Mouse (Mus musculus): ENCODE data around the gene Plekhh3. TPM values are rescaled to one million over a fixed set of nuclear protein-coding genes. Genes with fewer than 3 reads are reported as not detected.

Plekhh3 gene
- polyA plus RNA-seq, 1 experiment from 2014 or later = 12.8 TPM

GRCm38 (mm10) chr11:101190913-101191907 lies 20.1 kb upstream of the Plekhh3 start:
- Histone ChIP-seq H3K9ac (ENCODE audit: low read length) (no peak overlapping the region), H3K4me1 (ENCODE audit: control insufficient read depth in 2 of 2, insufficient read depth in 2 of 2, low read length in 2 of 2) (peaks cover 30 to 48% of the 10 kb centered on the region in 2 experiments), H3K36me3 (ENCODE audit: control insufficient read depth, insufficient read depth, low read length) (peaks cover 19% of the 10 kb centered on the region), H3K27me3 (ENCODE audit: control insufficient read depth, insufficient read depth, low read length) (no peaks in the 10 kb centered on the region), H3K4me3 (ENCODE audit: control insufficient read depth in 1 of 2, insufficient read depth in 1 of 2, low read depth in 1 of 2, low read length in 2 of 2) (no peak overlapping the region), H3K27ac (replicated peaks in 1 of 2; ENCODE audit: control insufficient read depth in 1 of 2, insufficient read depth in 1 of 2, low read depth in 2 of 2, low read length in 2 of 2) (peak overlapping the region in 1 of 2 experiments; percentile 45; a peak in 1 of 4 replicates), H3K4me2 (ENCODE audit: low read length) (no peak overlapping the region), H3K9me3 (ENCODE audit: control insufficient read depth, low read length) (no peaks in the 10 kb centered on the region)
- 38% methylated on average over 17 of the region's 17 CpGs for WGBS
- no peak for ATAC-seq (ENCODE audit: insufficient number of reproducible peaks, insufficient read depth, low FRiP score, low read depth)

DNA sequence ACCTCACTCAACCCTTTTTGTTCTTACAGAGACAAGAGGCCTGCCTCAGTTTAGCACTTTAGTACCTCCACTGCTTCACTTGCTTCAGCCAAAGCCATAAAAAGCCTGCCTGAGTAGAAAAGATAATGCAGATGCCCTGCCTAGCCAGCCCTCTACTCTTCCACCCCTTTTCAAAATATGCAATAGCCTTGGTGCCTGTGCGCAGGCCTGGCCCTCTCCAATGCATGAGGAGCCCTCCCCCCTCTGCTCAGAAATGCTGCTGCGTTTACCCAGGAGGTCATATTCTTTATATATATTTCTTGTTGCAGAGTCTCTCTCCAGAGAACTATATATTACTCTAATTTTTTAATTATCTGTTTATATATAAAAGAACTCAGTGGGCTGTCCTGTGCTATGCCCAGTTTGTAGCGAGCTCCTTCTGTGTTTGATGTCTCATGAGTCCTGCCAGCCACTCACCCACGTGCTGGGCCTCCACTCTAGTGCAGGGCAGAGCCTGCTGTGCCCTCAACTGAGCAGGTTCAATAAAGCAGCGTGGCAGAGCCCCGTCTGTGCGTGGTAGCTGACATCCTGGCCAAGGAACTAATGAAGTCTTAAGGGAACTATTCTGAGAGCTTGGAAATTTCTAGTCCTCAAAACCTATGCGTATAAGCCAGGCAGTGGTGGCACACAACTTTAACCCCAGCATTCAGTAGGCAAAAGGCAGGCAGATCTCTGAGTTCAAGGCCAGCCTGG lies 19.2 kb upstream of the Plekhh3 start:
- H3K27me3 ChIP-seq (ENCODE audit: control insufficient read depth, insufficient read depth, low read length) = no peaks in the 10 kb centered on the region
- peak overlapping the region; percentile 45 to 66 for H3K27ac ChIP-seq (replicated peaks in 1 of 2; ENCODE audit: control insufficient read depth in 1 of 2, insufficient read depth in 1 of 2, low read depth in 2 of 2, low read length in 2 of 2)
- 51% methylated on average over 8 of the region's 8 CpGs for WGBS
- no peak overlapping the region for H3K4me2 ChIP-seq (ENCODE audit: low read length)
- no peaks in the 10 kb centered on the region for H3K9me3 ChIP-seq (ENCODE audit: control insufficient read depth, low read length)
- no peak for ATAC-seq (ENCODE audit: insufficient number of reproducible peaks, insufficient read depth, low FRiP score, low read depth)
- peak overlapping the region; percentile 2; the same call in 1 of the 2 replicates for H3K9ac ChIP-seq (ENCODE audit: low read length)
- H3K4me1 ChIP-seq (ENCODE audit: control insufficient read depth in 2 of 2, insufficient read depth in 2 of 2, low read length in 2 of 2) = peaks cover 30 to 48% of the 10 kb centered on the region in 2 experiments
- H3K36me3 ChIP-seq (ENCODE audit: control insufficient read depth, insufficient read depth, low read length) = peaks cover 14% of the 10 kb centered on the region
- H3K4me3 ChIP-seq (ENCODE audit: control insufficient read depth in 1 of 2, insufficient read depth in 1 of 2, low read depth in 1 of 2, low read length in 2 of 2) = no peak overlapping the region

GRCm38 (mm10) chr11:101189495-101190180 lies 18.5 kb upstream of the Plekhh3 start:
- Histone ChIP-seq H3K27me3 (ENCODE audit: control insufficient read depth, insufficient read depth, low read length) (no peaks in the 10 kb centered on the region), H3K9me3 (ENCODE audit: control insufficient read depth, low read length) (no peaks in the 10 kb centered on the region), H3K4me2 (ENCODE audit: low read length) (no peak overlapping the region), H3K36me3 (ENCODE audit: control insufficient read depth, insufficient read depth, low read length) (peaks cover 10% of the 10 kb centered on the region), H3K4me3 (ENCODE audit: control insufficient read depth in 1 of 2, insufficient read depth in 1 of 2, low read depth in 1 of 2, low read length in 2 of 2) (no peak overlapping the region), H3K4me1 (ENCODE audit: control insufficient read depth in 2 of 2, insufficient read depth in 2 of 2, low read length in 2 of 2) (peaks cover 30 to 43% of the 10 kb centered on the region in 2 experiments), H3K9ac (ENCODE audit: low read length) (peak overlapping the region; percentile 2; the same call in 1 of the 2 replicates), H3K27ac (replicated peaks in 1 of 2; ENCODE audit: control insufficient read depth in 1 of 2, insufficient read depth in 1 of 2, low read depth in 2 of 2, low read length in 2 of 2) (peak overlapping the region; percentile 45 to 66)
- peak; percentile 65 for ATAC-seq (ENCODE audit: insufficient number of reproducible peaks, insufficient read depth, low FRiP score, low read depth)
- 13% methylated on average over 6 of the region's 6 CpGs for WGBS

GRCm38 (mm10) chr11:101188166-101188805 lies 17.1 kb upstream of the Plekhh3 start:
- H3K4me3 ChIP-seq (ENCODE audit: control insufficient read depth in 1 of 2, insufficient read depth in 1 of 2, low read depth in 1 of 2, low read length in 2 of 2) = no peak overlapping the region
- WGBS = 82% methylated on average over 11 of the region's 11 CpGs
- H3K27me3 ChIP-seq (ENCODE audit: control insufficient read depth, insufficient read depth, low read length) = no peaks in the 10 kb centered on the region
- peaks cover 22 to 31% of the 10 kb centered on the region in 2 experiments for H3K4me1 ChIP-seq (ENCODE audit: control insufficient read depth in 2 of 2, insufficient read depth in 2 of 2, low read length in 2 of 2)
- peaks cover 10% of the 10 kb centered on the region for H3K36me3 ChIP-seq (ENCODE audit: control insufficient read depth, insufficient read depth, low read length)
- no peak for ATAC-seq (ENCODE audit: insufficient number of reproducible peaks, insufficient read depth, low FRiP score, low read depth)
- H3K9ac ChIP-seq (ENCODE audit: low read length) = no peak overlapping the region
- H3K4me2 ChIP-seq (ENCODE audit: low read length) = no peak overlapping the region
- H3K9me3 ChIP-seq (ENCODE audit: control insufficient read depth, low read length) = no peaks in the 10 kb centered on the region
- 0 out of 4 replicates have a peak overlapping the region, but pooled peaks of 1 of the 2 experiments have one; percentile 45 for H3K27ac ChIP-seq (replicated peaks in 1 of 2; ENCODE audit: control insufficient read depth in 1 of 2, insufficient read depth in 1 of 2, low read depth in 2 of 2, low read length in 2 of 2)

DNA sequence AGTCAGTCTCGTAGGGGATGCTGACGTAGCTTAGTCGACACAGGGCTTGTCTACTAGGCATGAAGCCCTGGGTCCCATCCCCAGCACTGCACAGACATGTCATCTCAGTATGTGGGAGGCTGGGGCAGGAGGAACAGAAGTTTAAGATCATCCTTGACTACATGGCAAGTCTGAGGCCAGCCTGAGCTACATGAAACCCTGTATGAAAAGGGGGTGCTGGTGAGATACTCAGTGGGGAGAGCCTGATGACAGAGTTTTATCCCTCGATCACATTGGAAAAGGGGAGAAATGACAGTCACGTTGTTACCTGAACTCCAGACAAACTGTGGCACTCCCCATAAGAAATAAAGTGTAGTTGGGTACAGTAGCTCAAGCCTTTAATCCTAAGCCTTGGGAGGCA lies 16.4 kb upstream of the Plekhh3 start:
- peaks cover 6% of the 10 kb centered on the region for H3K36me3 ChIP-seq (ENCODE audit: control insufficient read depth, insufficient read depth, low read length)
- no peak overlapping the region for H3K4me2 ChIP-seq (ENCODE audit: low read length)
- H3K4me3 ChIP-seq (ENCODE audit: control insufficient read depth in 1 of 2, insufficient read depth in 1 of 2, low read depth in 1 of 2, low read length in 2 of 2) = no peak overlapping the region
- 84% methylated on average over 5 of the region's 5 CpGs for WGBS
- no peaks in the 10 kb centered on the region for H3K9me3 ChIP-seq (ENCODE audit: control insufficient read depth, low read length)
- no peak overlapping the region for H3K27ac ChIP-seq (replicated peaks in 1 of 2; ENCODE audit: control insufficient read depth in 1 of 2, insufficient read depth in 1 of 2, low read depth in 2 of 2, low read length in 2 of 2)
- no peak overlapping the region for H3K9ac ChIP-seq (ENCODE audit: low read length)
- no peaks in the 10 kb centered on the region for H3K27me3 ChIP-seq (ENCODE audit: control insufficient read depth, insufficient read depth, low read length)
- no peak for ATAC-seq (ENCODE audit: insufficient number of reproducible peaks, insufficient read depth, low FRiP score, low read depth)
- H3K4me1 ChIP-seq (ENCODE audit: control insufficient read depth in 2 of 2, insufficient read depth in 2 of 2, low read length in 2 of 2) = peaks cover 19 to 31% of the 10 kb centered on the region in 2 experiments

DNA sequence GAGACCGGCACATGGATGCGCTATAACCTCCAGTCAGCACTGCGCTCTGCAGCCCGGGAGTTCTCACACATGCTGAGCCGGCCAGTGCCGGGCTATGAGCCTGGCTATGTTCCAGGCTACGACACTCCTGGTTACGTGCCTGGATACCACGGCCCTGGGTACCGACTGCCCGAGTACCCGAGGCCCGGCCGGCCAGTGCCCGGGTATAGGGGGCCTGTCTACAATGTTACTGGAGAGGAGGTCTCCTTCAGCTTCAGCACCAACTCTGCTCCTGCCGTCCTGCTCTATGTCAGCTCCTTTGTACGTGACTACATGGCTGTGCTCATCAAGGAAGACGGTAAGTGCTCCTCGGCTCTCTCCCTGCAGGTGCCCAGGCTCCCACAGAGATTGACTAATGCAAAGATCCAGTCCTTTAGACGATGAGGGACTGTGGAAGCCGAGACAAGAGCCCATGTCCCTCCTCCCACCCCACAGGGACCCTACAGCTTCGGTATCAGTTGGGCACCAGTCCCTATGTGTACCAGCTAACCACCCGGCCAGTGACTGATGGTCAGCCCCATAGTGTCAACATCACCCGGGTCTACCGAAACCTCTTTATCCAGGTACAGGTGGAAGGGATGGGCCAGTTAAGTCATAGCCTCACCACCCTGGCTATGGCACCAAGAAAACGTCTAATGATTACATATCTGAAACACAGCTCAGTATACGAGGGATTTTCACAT lies 15.5 kb upstream of the Plekhh3 start:
- 80% methylated on average over 27 of the region's 27 CpGs for WGBS
- peaks cover 19 to 26% of the 10 kb centered on the region in 2 experiments for H3K4me1 ChIP-seq (ENCODE audit: control insufficient read depth in 2 of 2, insufficient read depth in 2 of 2, low read length in 2 of 2)
- H3K36me3 ChIP-seq (ENCODE audit: control insufficient read depth, insufficient read depth, low read length) = no peaks in the 10 kb centered on the region
- H3K27me3 ChIP-seq (ENCODE audit: control insufficient read depth, insufficient read depth, low read length) = no peaks in the 10 kb centered on the region
- ATAC-seq (ENCODE audit: insufficient number of reproducible peaks, insufficient read depth, low FRiP score, low read depth) = no peak
- no peak overlapping the region for H3K4me2 ChIP-seq (ENCODE audit: low read length)
- H3K27ac ChIP-seq (replicated peaks in 1 of 2; ENCODE audit: control insufficient read depth in 1 of 2, insufficient read depth in 1 of 2, low read depth in 2 of 2, low read length in 2 of 2) = no peak overlapping the region
- H3K9me3 ChIP-seq (ENCODE audit: control insufficient read depth, low read length) = no peaks in the 10 kb centered on the region
- no peak overlapping the region for H3K9ac ChIP-seq (ENCODE audit: low read length)
- no peak overlapping the region for H3K4me3 ChIP-seq (ENCODE audit: control insufficient read depth in 1 of 2, insufficient read depth in 1 of 2, low read depth in 1 of 2, low read length in 2 of 2)
